Mouse (Mus musculus): ENCODE results near the gene Fbxo22. TPM values are rescaled to one million over a fixed set of nuclear protein-coding genes. Genes with fewer than 3 reads are reported as not detected.
A peak's percentile ranks its signal among the peaks of the same experiment; 100 is the strongest.
"Not testable (repeated sequence)": the region's sequence is repeated elsewhere in the genome, so short reads cannot be mapped to it uniquely, and the experiment has no call there.

Fbxo22 gene
- polyA plus RNA-seq, 1 experiment from 2014 or later, result 27.4 TPM

GRCm38 (mm10) chr9:55232586-55232985, 23.9 kb downstream of the Fbxo22 start:
- Histone ChIP-seq H3K4me2 (replicated peaks; ENCODE audit: low read depth, low read length) (no peak overlapping the region), H3K4me3 (ENCODE audit: low read depth, low read length) (no peak overlapping the region), H3K36me3 (ENCODE audit: insufficient read depth, low read length) (no peaks in the 10 kb centered on the region), H3K27me3 (replicated peaks; ENCODE audit: insufficient read depth, low read length) (no peaks in the 10 kb centered on the region), H3K4me1 (ENCODE audit: insufficient read depth, low read depth, low read length) (no peaks in the 10 kb centered on the region), H3K9ac (replicated peaks; ENCODE audit: low read depth) (no peak overlapping the region), H3K27ac (ENCODE audit: low read length) (no peak overlapping the region), H3K9me3 (ENCODE audit: low read length) (no peaks in the 10 kb centered on the region)
- 86% methylated on average over 7 of the region's 7 CpGs for WGBS
- ATAC-seq (no peak), DNase-seq (ENCODE audit: low spot score) (no peak)
- TF ChIP-seq CTCF (IDR thresholded peaks at IDR 0.05) (no peak), EP300 (IDR thresholded peaks at IDR 0.05) (no peak)

- DNase-seq (ENCODE audit: low spot score), result not testable (repeated sequence)
Observed at GRCm38 (mm10) chr9:55233076-55233475, 24.4 kb downstream of the Fbxo22 start.

GRCm38 (mm10) chr9:55236235-55237165, 27.8 kb downstream of the Fbxo22 start:
- WGBS, result 68% methylated on average over 13 of the region's 13 CpGs
- ATAC-seq, result no peak
- H3K4me2 ChIP-seq (replicated peaks; ENCODE audit: low read depth, low read length), result no peak overlapping the region
- TF ChIP-seq CTCF (IDR thresholded peaks at IDR 0.05) (no peak), EP300 (IDR thresholded peaks at IDR 0.05) (no peak)
- H3K4me3 ChIP-seq (ENCODE audit: low read depth, low read length), result no peak overlapping the region
- no peaks in the 10 kb centered on the region for H3K4me1 ChIP-seq (ENCODE audit: insufficient read depth, low read depth, low read length)
- H3K36me3 ChIP-seq (ENCODE audit: insufficient read depth, low read length), result no peaks in the 10 kb centered on the region
- H3K27me3 ChIP-seq (replicated peaks; ENCODE audit: insufficient read depth, low read length), result no peaks in the 10 kb centered on the region
- no peak overlapping the region for H3K9ac ChIP-seq (replicated peaks; ENCODE audit: low read depth)
- no peak for DNase-seq (ENCODE audit: low spot score)
- H3K9me3 ChIP-seq (ENCODE audit: low read length), result no peaks in the 10 kb centered on the region
- H3K27ac ChIP-seq (ENCODE audit: low read length), result no peak overlapping the region

More at GRCm38 (mm10) chr9:55233076-55233475, 24.4 kb downstream of the Fbxo22 start:
- not testable (repeated sequence) for ATAC-seq; H3K9me3 ChIP-seq (ENCODE audit: low read length); H3K9ac ChIP-seq (replicated peaks; ENCODE audit: low read depth); H3K4me3 ChIP-seq (ENCODE audit: low read depth, low read length); H3K4me1 ChIP-seq (ENCODE audit: insufficient read depth, low read depth, low read length); H3K27ac ChIP-seq (ENCODE audit: low read length); H3K27me3 ChIP-seq (replicated peaks; ENCODE audit: insufficient read depth, low read length); H3K4me2 ChIP-seq (replicated peaks; ENCODE audit: low read depth, low read length); H3K36me3 ChIP-seq (ENCODE audit: insufficient read depth, low read length)
- WGBS, result 61% methylated on average over 11 of the region's 11 CpGs

GRCm38 (mm10) chr9:55240852-55241251, 32.1 kb downstream of the Fbxo22 start:
- no peaks in the 10 kb centered on the region for H3K4me1 ChIP-seq (ENCODE audit: insufficient read depth, low read depth, low read length)
- no peak overlapping the region for H3K4me2 ChIP-seq (replicated peaks; ENCODE audit: low read depth, low read length)
- no peak for ATAC-seq
- H3K27me3 ChIP-seq (replicated peaks; ENCODE audit: insufficient read depth, low read length), result no peaks in the 10 kb centered on the region
- H3K36me3 ChIP-seq (ENCODE audit: insufficient read depth, low read length), result no peaks in the 10 kb centered on the region
- no peak overlapping the region for H3K9ac ChIP-seq (replicated peaks; ENCODE audit: low read depth)
- no peak for DNase-seq (ENCODE audit: low spot score)
- H3K27ac ChIP-seq (ENCODE audit: low read length), result no peak overlapping the region
- WGBS, result 68% methylated on average over 5 of the region's 5 CpGs
- no peak for TF ChIP-seq CTCF (IDR thresholded peaks at IDR 0.05)
- no peak for TF ChIP-seq EP300 (IDR thresholded peaks at IDR 0.05)
- no peak overlapping the region for H3K4me3 ChIP-seq (ENCODE audit: low read depth, low read length)
- H3K9me3 ChIP-seq (ENCODE audit: low read length), result no peaks in the 10 kb centered on the region

GRCm38 (mm10) chr9:55241863-55242685, 33.3 kb downstream of the Fbxo22 start:
- Histone ChIP-seq H3K9ac (replicated peaks; ENCODE audit: low read depth) (no peak overlapping the region), H3K27me3 (replicated peaks; ENCODE audit: insufficient read depth, low read length) (no peaks in the 10 kb centered on the region), H3K27ac (ENCODE audit: low read length) (no peak overlapping the region), H3K9me3 (ENCODE audit: low read length) (no peaks in the 10 kb centered on the region), H3K36me3 (ENCODE audit: insufficient read depth, low read length) (no peaks in the 10 kb centered on the region), H3K4me3 (ENCODE audit: low read depth, low read length) (peak overlapping the region; percentile 17; the same call in 1 of the 2 replicates), H3K4me2 (replicated peaks; ENCODE audit: low read depth, low read length) (peak overlapping the region; percentile 42), H3K4me1 (ENCODE audit: insufficient read depth, low read depth, low read length) (no peaks in the 10 kb centered on the region)
- TF ChIP-seq EP300 (IDR thresholded peaks at IDR 0.05), result no peak
- no peak for TF ChIP-seq CTCF (IDR thresholded peaks at IDR 0.05)
- 36% methylated on average over 24 of the region's 24 CpGs for WGBS
- ATAC-seq (no peak), DNase-seq (ENCODE audit: low spot score) (peak; percentile 28)

GRCm38 (mm10) chr9:55243280-55243679, 34.6 kb downstream of the Fbxo22 start:
- no peaks in the 10 kb centered on the region for H3K4me1 ChIP-seq (ENCODE audit: insufficient read depth, low read depth, low read length)

More at GRCm38 (mm10) chr9:55243280-55243679, 34.6 kb downstream of the Fbxo22 start:
- Histone ChIP-seq H3K27me3 (replicated peaks; ENCODE audit: insufficient read depth, low read length) (no peaks in the 10 kb centered on the region), H3K27ac (ENCODE audit: low read length) (no peak overlapping the region), H3K4me3 (ENCODE audit: low read depth, low read length) (no peak overlapping the region), H3K9ac (replicated peaks; ENCODE audit: low read depth) (no peak overlapping the region), H3K4me2 (replicated peaks; ENCODE audit: low read depth, low read length) (no peak overlapping the region), H3K9me3 (ENCODE audit: low read length) (no peaks in the 10 kb centered on the region), H3K36me3 (ENCODE audit: insufficient read depth, low read length) (no peaks in the 10 kb centered on the region)
- 63% methylated on average over 3 of the region's 3 CpGs for WGBS
- ATAC-seq (no peak), DNase-seq (ENCODE audit: low spot score) (no peak)
- TF ChIP-seq CTCF (IDR thresholded peaks at IDR 0.05), result no peak
- TF ChIP-seq EP300 (IDR thresholded peaks at IDR 0.05), result no peak
